Mouse (Mus musculus) spleen, adult 2 months (tissue): Measurements from ENCODE around the gene Cyp3a25. TPM values are rescaled to one million over a fixed set of nuclear protein-coding genes. Genes with fewer than 3 reads are reported as not detected.
"Not testable (repeated sequence)": the region's sequence is repeated elsewhere in the genome, so short reads cannot be mapped to it uniquely, and the experiment has no call there.

Experiments used
- DNase-seq, 2 experiments: peaks; one replicate each; pipeline versions ENCODE4 v3.0.0 to v3.0.0-alpha.2; 2012 to 2021; ENCODE audit warnings: low spot score in 2 of 2, low read depth in 1 of 2
- H3K27ac ChIP-seq: fragments of 200-500 bp; 2 replicates; pipeline ENCODE4 v1.5.1; 2012; ENCODE audit warnings: low read length, inconsistent platforms; ENCODE audit not compliant: insufficient read depth
- H3K27me3 ChIP-seq: fragments of 200-500 bp; 2 replicates; pipeline ENCODE4 v1.6.1; 2012; ENCODE audit warnings: mild to moderate bottlenecking, moderate library complexity, low read length, inconsistent platforms; ENCODE audit not compliant: control insufficient read depth, insufficient read depth
- H3K36me3 ChIP-seq: fragments of 200-500 bp; 2 replicates; pipeline ENCODE4 v1.6.1; 2012; ENCODE audit warnings: mild to moderate bottlenecking, low read length, inconsistent platforms; ENCODE audit not compliant: control insufficient read depth, insufficient read depth
- H3K4me1 ChIP-seq: fragments of 200-500 bp; 2 replicates; pipeline ENCODE4 v1.6.1; 2011; ENCODE audit warnings: inconsistent platforms; ENCODE audit not compliant: control insufficient read depth, insufficient read depth, insufficient read length
- H3K4me3 ChIP-seq: fragments of 200-500 bp; 2 replicates; pipeline ENCODE4 v1.5.1; 2011; ENCODE audit warnings: mild to moderate bottlenecking, inconsistent platforms; ENCODE audit not compliant: insufficient read depth, insufficient read length; ENCODE audit errors: extremely low read depth
- CTCF ChIP-seq: fragments of 200-500 bp; IDR thresholded peaks from 2 replicates; pipeline ENCODE4 v1.5.1; 2011; ENCODE audit warnings: mild to moderate bottlenecking, inconsistent platforms; ENCODE audit not compliant: insufficient read depth, insufficient read length, insufficient replicate concordance; ENCODE audit errors: extremely low read depth
- POLR2A ChIP-seq: fragments of 200-500 bp; IDR thresholded peaks from 2 replicates; pipeline ENCODE4 v1.6.1; 2011; ENCODE audit warnings: low read depth, low read length, inconsistent platforms
- WGBS: fragments of 180-500 bp; shearing (Covaris S2); methylation state at CpG from one replicate; pipeline ENCODE4 v1.1.7; 2018; 5-methylcytosine and 5-hydroxymethylcytosine counted together
- polyA plus RNA-seq: library from polyadenylated mRNA; depleted of rRNA; stranded (reverse); fragments of >200 nt; gene quantifications from 2 replicates; pipeline ENCODE4 v1.2.3, GENCODE M21; 2012; rRNA removed

The Cyp3a25 gene
- polyA plus RNA-seq, result not detected in 2 replicates

DNA sequence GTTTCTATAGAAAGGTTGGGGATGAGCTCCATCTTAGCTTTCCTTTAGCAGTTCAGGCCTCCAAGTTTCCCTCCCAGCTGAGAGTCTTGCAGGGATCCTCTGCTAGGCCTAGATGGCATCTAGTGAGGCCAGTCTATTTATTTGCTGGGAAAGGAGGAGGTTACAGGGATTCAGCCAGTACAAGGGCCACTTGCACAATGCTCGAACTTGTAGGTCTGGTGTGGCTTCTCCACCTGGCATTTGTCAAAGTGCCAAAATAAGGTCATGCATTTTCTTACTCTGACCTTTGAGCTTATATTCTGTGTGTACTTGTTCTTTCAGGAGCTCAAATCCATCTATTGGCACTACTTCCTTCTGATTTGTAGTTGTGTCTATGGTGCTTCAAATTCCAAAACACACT, at the start of gene Cyp3a25:
Gene Cyp3a25 (minus strand): TSS at position 110 of the 400 bp plus-strand sequence.
- not testable (repeated sequence) for DNase-seq, H3K4me3 ChIP-seq

DNA sequence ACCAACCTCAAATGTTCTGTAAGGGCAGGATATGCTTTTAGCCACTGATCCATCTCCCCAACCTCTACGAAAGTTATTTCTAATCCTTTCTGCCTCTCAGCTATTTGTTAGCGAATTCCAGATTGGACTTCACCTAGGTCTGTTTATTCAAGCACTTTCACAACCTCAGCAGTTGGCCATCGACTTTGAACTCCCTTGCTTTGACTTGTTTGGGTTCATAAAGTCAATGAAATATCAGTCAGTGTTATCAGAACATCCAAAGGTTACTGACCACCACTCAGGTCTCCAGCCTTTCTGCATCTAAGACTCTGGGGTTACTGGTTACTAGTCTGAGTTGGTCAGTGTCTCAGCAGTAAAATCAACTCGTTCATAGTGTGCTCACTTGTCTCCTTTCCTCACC, 11.7 kb upstream of the Cyp3a25 start:
- H3K36me3 ChIP-seq, result no peaks in the 10 kb centered on the region
- 48% methylated on average over 4 of the region's 4 CpGs for WGBS
- H3K4me3 ChIP-seq, result no peak overlapping the region
- DNase-seq, result no peak
- TF ChIP-seq CTCF, result no peak
- no peaks in the 10 kb centered on the region for H3K4me1 ChIP-seq
- H3K27ac ChIP-seq, result no peak overlapping the region
- no peaks in the 10 kb centered on the region for H3K27me3 ChIP-seq

More for the DNA sequence above, at the start of gene Cyp3a25:
- H3K36me3 ChIP-seq, H3K27ac ChIP-seq, H3K27me3 ChIP-seq, H3K4me1 ChIP-seq: not testable (repeated sequence)
- WGBS, result 64% methylated on average over 1 of the region's 1 CpGs

DNA sequence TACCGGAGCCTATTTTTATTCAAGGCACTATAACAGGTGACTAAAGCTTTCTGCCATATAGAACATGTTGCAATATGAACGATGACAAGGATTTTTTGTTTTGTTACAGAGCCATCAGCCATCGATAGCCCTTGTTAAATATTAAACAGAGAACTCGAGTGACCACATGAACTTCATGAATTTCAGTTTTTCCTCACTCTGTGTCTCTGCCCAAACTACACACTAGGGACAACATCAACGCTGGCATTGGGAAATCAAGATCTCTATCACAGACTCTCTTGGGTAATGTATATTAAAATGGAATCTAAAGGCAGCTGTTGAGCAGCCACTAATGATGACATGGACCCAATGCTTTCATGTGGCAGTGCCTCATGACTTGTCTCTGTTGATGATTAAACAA, 8.9 kb upstream of the Cyp3a25 start:
- Histone ChIP-seq H3K36me3 (no peaks in the 10 kb centered on the region), H3K4me1 (no peaks in the 10 kb centered on the region), H3K27ac (no peak overlapping the region), H3K27me3 (no peaks in the 10 kb centered on the region), H3K4me3 (no peak overlapping the region)
- no peak for DNase-seq
- 74% methylated on average over 5 of the region's 5 CpGs for WGBS
- TF ChIP-seq CTCF (no peak), POLR2A (no peak)

DNA sequence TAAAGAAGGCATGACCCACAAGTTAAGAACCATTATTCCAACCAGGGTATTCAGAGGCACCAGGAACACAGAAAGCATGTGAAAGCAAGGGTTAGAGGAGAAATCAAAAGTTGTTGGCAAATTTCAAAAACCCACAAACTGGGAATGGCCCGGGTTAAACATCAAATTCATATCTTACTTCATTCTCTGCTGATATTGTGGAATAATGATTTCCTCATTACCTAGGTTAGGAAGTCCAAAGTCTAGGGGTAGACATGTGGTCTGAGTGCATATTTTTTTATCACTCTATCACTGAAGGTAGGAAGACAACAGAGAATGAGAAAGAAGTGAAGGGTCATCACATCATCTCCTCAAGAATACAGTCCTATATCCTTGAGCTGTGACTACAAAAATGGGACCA, 1.8 kb upstream of the Cyp3a25 start:
- no peak for DNase-seq

DNA sequence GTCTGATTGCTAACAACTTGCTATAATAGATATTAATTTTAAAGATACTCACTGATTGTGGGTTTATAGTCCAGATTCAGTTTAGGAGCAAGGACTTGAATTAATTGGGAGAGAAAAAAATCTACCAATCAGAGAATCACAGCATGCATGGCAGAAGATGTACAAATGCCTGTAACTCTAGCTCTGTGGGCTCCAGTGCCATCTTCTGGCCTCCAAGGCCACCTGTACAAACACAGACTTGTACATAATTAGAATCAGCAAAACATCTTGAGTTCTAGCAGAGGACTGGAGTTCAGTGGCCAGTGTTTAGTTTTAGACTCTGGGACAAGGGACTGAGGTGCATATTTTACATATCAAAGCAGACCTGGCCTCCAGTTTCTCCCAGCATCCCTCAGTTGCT, 42.3 kb downstream of the Cyp3a25 start:
- TF ChIP-seq CTCF (no peak), POLR2A (no peak)
- Histone ChIP-seq H3K4me3 (no peak overlapping the region; the same call in 1 of the 2 replicates), H3K4me1 (no peaks in the 10 kb centered on the region), H3K27ac (no peak overlapping the region), H3K27me3 (no peaks in the 10 kb centered on the region), H3K36me3 (no peaks in the 10 kb centered on the region)
- no peak for DNase-seq

More for the DNA sequence above, 1.8 kb upstream of the Cyp3a25 start:
- Histone ChIP-seq H3K27me3 (no peaks in the 10 kb centered on the region), H3K4me1 (no peaks in the 10 kb centered on the region), H3K4me3 (no peak overlapping the region), H3K27ac (no peak overlapping the region), H3K36me3 (no peaks in the 10 kb centered on the region)
- 87% methylated on average over 1 of the region's 1 CpGs for WGBS
- no peak for TF ChIP-seq POLR2A
- no peak for TF ChIP-seq CTCF

Other genes with a start within 250 kb of the Cyp3a25 start
- not detected in 2 replicates for gene Cyp3a44, start 203.7 kb downstream of the Cyp3a25 start, polyA plus RNA-seq
- gene Cyp3a11, start 129.7 kb downstream of the Cyp3a25 start, polyA plus RNA-seq, result 0.05 TPM in 1 of 2 replicates, not detected in the other
- not detected in 2 replicates for gene Cyp3a59, start 69.6 kb upstream of the Cyp3a25 start, polyA plus RNA-seq
- gene Gm5565, start 150.9 kb upstream of the Cyp3a25 start, polyA plus RNA-seq, result not detected in 2 replicates
- gene Gm6309, start 161.1 kb upstream of the Cyp3a25 start, polyA plus RNA-seq, result not detected in 2 replicates
- 0.12 and 0.18 TPM in 2 replicates for gene 1700001J03Rik, start 175.7 kb upstream of the Cyp3a25 start, polyA plus RNA-seq
- gene Rnf6, start 211.9 kb upstream of the Cyp3a25 start, polyA plus RNA-seq, result 11.8 and 12.9 TPM in 2 replicates
- gene Cdk8, start 221.6 kb upstream of the Cyp3a25 start, polyA plus RNA-seq, result 21.0 and 23.8 TPM in 2 replicates